Mouse (Mus musculus) neutrophil, adult 59 days (primary cell): ENCODE measurements around the gene Ntng2. TPM values are rescaled to one million over a fixed set of nuclear protein-coding genes. Genes with fewer than 3 reads are reported as not detected.

Source experiments
- total RNA-seq, 2 experiments: library from RNA; stranded (reverse); gene quantifications; 1 replicate in 1 of 2; 2 replicates in 1 of 2; pipeline ENCODE4 v1.2.4; 2023

Ntng2 gene
- 100 to 1,000 TPM; 125 to 138 TPM for total RNA-seq

GRCm38 (mm10) chr2:29252599-29253204 is at the start of gene Ntng2:
TSS of gene Ntng2 (minus strand) at chr2:29253005.

Other genes starting within 250 kb of the Ntng2 start
- not detected for gene Cfap77, start 197.9 kb downstream of the Ntng2 start, total RNA-seq
- 10 to 100 TPM; 14.3 to 16.6 TPM for gene Ttf1, start 192.7 kb downstream of the Ntng2 start, total RNA-seq
- gene Setx, start 128.8 kb downstream of the Ntng2 start, total RNA-seq, result 10 to 100 TPM; 34.4 to 35.7 TPM
- 10 to 100 TPM; 17.0 to 22.1 TPM for gene Med27, start 93.8 kb upstream of the Ntng2 start, total RNA-seq